Mouse (Mus musculus): ENCODE results near the gene Zfp185. TPM values are rescaled to one million over a fixed set of nuclear protein-coding genes. Genes with fewer than 3 reads are reported as not detected.

Gene Zfp185
- polyA plus RNA-seq, 1 experiment = not detected

- TF ChIP-seq MAX (IDR thresholded peaks at IDR 0.05) (no peak), USF1 (IDR thresholded peaks at IDR 0.05; ENCODE audit: low read depth) (no peak), MYOG (IDR thresholded peaks at IDR 0.05; ENCODE audit: control insufficient read depth, extremely low read depth, insufficient read length) (no peak), FOSL1 (IDR thresholded peaks at IDR 0.05; ENCODE audit: insufficient read depth, low read length, poor library complexity, severe bottlenecking) (no peak), CEBPB (IDR thresholded peaks at IDR 0.05; ENCODE audit: low read depth) (no peak), CTCF (IDR thresholded peaks at IDR 0.05; ENCODE audit: control insufficient read depth, insufficient read depth, insufficient read length) (no peak), MYOD1 (IDR thresholded peaks at IDR 0.05; ENCODE audit: control insufficient read depth, insufficient read length, low read depth) (no peak)
- Histone ChIP-seq H3K4me3 (ENCODE audit: insufficient read depth, poor library complexity, severe bottlenecking) (no peak overlapping the region), H3K79me2 (ENCODE audit: control insufficient read depth, insufficient read depth) (no peaks in the 10 kb centered on the region), H3K27me3 (ENCODE audit: control insufficient read depth, insufficient read depth, insufficient read length) (peaks cover 5% of the 10 kb centered on the region), H3K79me3 (ENCODE audit: low read depth) (no peaks in the 10 kb centered on the region), H3K36me3 (ENCODE audit: control insufficient read depth, insufficient read depth) (no peaks in the 10 kb centered on the region), H3ac (ENCODE audit: control insufficient read depth, insufficient read length, low read depth) (no peak overlapping the region)
Observed at GRCm38 (mm10) chrX:72995542-72995941, 8.4 kb downstream of the Zfp185 start.

GRCm38 (mm10) chrX:73003110-73003509, 16.0 kb downstream of the Zfp185 start:
- no peak overlapping the region for H3K4me3 ChIP-seq (ENCODE audit: insufficient read depth, poor library complexity, severe bottlenecking)
- no peak overlapping the region for H3ac ChIP-seq (ENCODE audit: control insufficient read depth, insufficient read length, low read depth)
- no peaks in the 10 kb centered on the region for H3K79me3 ChIP-seq (ENCODE audit: low read depth)
- no peak for TF ChIP-seq FOSL1 (IDR thresholded peaks at IDR 0.05; ENCODE audit: insufficient read depth, low read length, poor library complexity, severe bottlenecking)
- H3K36me3 ChIP-seq (ENCODE audit: control insufficient read depth, insufficient read depth) = no peaks in the 10 kb centered on the region
- no peaks in the 10 kb centered on the region for H3K79me2 ChIP-seq (ENCODE audit: control insufficient read depth, insufficient read depth)
- no peaks in the 10 kb centered on the region for H3K27me3 ChIP-seq (ENCODE audit: control insufficient read depth, insufficient read depth, insufficient read length)

- TF ChIP-seq MYOD1 (IDR thresholded peaks at IDR 0.05; ENCODE audit: control insufficient read depth, insufficient read length, low read depth) = no peak
- TF ChIP-seq MAX (IDR thresholded peaks at IDR 0.05) = no peak
- TF ChIP-seq CEBPB (IDR thresholded peaks at IDR 0.05; ENCODE audit: low read depth) = no peak
- TF ChIP-seq MYOG (IDR thresholded peaks at IDR 0.05; ENCODE audit: control insufficient read depth, extremely low read depth, insufficient read length) = no peak
- no peak for TF ChIP-seq CTCF (IDR thresholded peaks at IDR 0.05; ENCODE audit: control insufficient read depth, insufficient read depth, insufficient read length)
- TF ChIP-seq USF1 (IDR thresholded peaks at IDR 0.05; ENCODE audit: low read depth) = no peak
- no peak for TF ChIP-seq FOSL1 (IDR thresholded peaks at IDR 0.05; ENCODE audit: insufficient read depth, low read length, poor library complexity, severe bottlenecking)
Observed at GRCm38 (mm10) chrX:73005678-73006077, 18.5 kb downstream of the Zfp185 start.

GRCm38 (mm10) chrX:73007597-73008479, 20.7 kb downstream of the Zfp185 start:
- Histone ChIP-seq H3K36me3 (ENCODE audit: control insufficient read depth, insufficient read depth) (no peaks in the 10 kb centered on the region), H3K79me2 (ENCODE audit: control insufficient read depth, insufficient read depth) (no peaks in the 10 kb centered on the region), H3K27me3 (ENCODE audit: control insufficient read depth, insufficient read depth, insufficient read length) (no peaks in the 10 kb centered on the region), H3K79me3 (ENCODE audit: low read depth) (no peaks in the 10 kb centered on the region), H3ac (ENCODE audit: control insufficient read depth, insufficient read length, low read depth) (peak overlapping the region; percentile 57), H3K4me3 (ENCODE audit: insufficient read depth, poor library complexity, severe bottlenecking) (no peak overlapping the region)
- peak; percentile 54 for TF ChIP-seq CEBPB (IDR thresholded peaks at IDR 0.05; ENCODE audit: low read depth)
- no peak for TF ChIP-seq MYOD1 (IDR thresholded peaks at IDR 0.05; ENCODE audit: control insufficient read depth, insufficient read length, low read depth)
- no peak for TF ChIP-seq FOSL1 (IDR thresholded peaks at IDR 0.05; ENCODE audit: insufficient read depth, low read length, poor library complexity, severe bottlenecking)
- TF ChIP-seq MYOG (IDR thresholded peaks at IDR 0.05; ENCODE audit: control insufficient read depth, extremely low read depth, insufficient read length) = no peak
- TF ChIP-seq CTCF (IDR thresholded peaks at IDR 0.05; ENCODE audit: control insufficient read depth, insufficient read depth, insufficient read length) = peak; percentile 85

More at GRCm38 (mm10) chrX:73005678-73006077, 18.5 kb downstream of the Zfp185 start:
- Histone ChIP-seq H3K79me2 (ENCODE audit: control insufficient read depth, insufficient read depth) (no peaks in the 10 kb centered on the region), H3ac (ENCODE audit: control insufficient read depth, insufficient read length, low read depth) (no peak overlapping the region), H3K79me3 (ENCODE audit: low read depth) (no peaks in the 10 kb centered on the region), H3K27me3 (ENCODE audit: control insufficient read depth, insufficient read depth, insufficient read length) (no peaks in the 10 kb centered on the region), H3K36me3 (ENCODE audit: control insufficient read depth, insufficient read depth) (no peaks in the 10 kb centered on the region), H3K4me3 (ENCODE audit: insufficient read depth, poor library complexity, severe bottlenecking) (no peak overlapping the region)

- Histone ChIP-seq H3K36me3 (ENCODE audit: control insufficient read depth, insufficient read depth) (no peaks in the 10 kb centered on the region), H3K27me3 (ENCODE audit: control insufficient read depth, insufficient read depth, insufficient read length) (no peaks in the 10 kb centered on the region), H3ac (ENCODE audit: control insufficient read depth, insufficient read length, low read depth) (no peak overlapping the region), H3K4me3 (ENCODE audit: insufficient read depth, poor library complexity, severe bottlenecking) (no peak overlapping the region), H3K79me3 (ENCODE audit: low read depth) (no peaks in the 10 kb centered on the region), H3K79me2 (ENCODE audit: control insufficient read depth, insufficient read depth) (no peaks in the 10 kb centered on the region)
- TF ChIP-seq MYOG (IDR thresholded peaks at IDR 0.05; ENCODE audit: control insufficient read depth, extremely low read depth, insufficient read length) = no peak
- no peak for TF ChIP-seq MYOD1 (IDR thresholded peaks at IDR 0.05; ENCODE audit: control insufficient read depth, insufficient read length, low read depth)
- TF ChIP-seq CTCF (IDR thresholded peaks at IDR 0.05; ENCODE audit: control insufficient read depth, insufficient read depth, insufficient read length) = no peak
- TF ChIP-seq USF1 (IDR thresholded peaks at IDR 0.05; ENCODE audit: low read depth) = no peak
- no peak for TF ChIP-seq CEBPB (IDR thresholded peaks at IDR 0.05; ENCODE audit: low read depth)
- no peak for TF ChIP-seq FOSL1 (IDR thresholded peaks at IDR 0.05; ENCODE audit: insufficient read depth, low read length, poor library complexity, severe bottlenecking)
- no peak for TF ChIP-seq MAX (IDR thresholded peaks at IDR 0.05)
Observed at GRCm38 (mm10) chrX:73012846-73013245, 25.7 kb downstream of the Zfp185 start.
